Mouse (Mus musculus) retina, postnatal 1 day (tissue): ENCODE measurements at regions not wholly inside any gene's neighbourhood (a gene's known extent, or its start where the extent isn't known, plus 50 kb on each side); places are given as distances from the start of the nearest gene placed in this dataset.

Source experiments
- DNase-seq: peaks from one replicate; pipeline ENCODE4 v3.0.0-alpha.2; 2012

- no peak for DNase-seq
These were observed 59.9 kb upstream of the Cd93 start for GRCm38 (mm10) chr2:148503143-148503854.

GRCm38 (mm10) chr2:148502321-148502720 is 59.0 kb upstream of the Cd93 start:
- DNase-seq, result no peak

GRCm38 (mm10) chr2:148500235-148500936 is 57.0 kb upstream of the Cd93 start:
- DNase-seq, result no peak

GRCm38 (mm10) chr2:148497452-148498302 is 54.3 kb upstream of the Cd93 start:
- no peak for DNase-seq

- no peak for DNase-seq
These were observed 53.0 kb upstream of the Cd93 start for GRCm38 (mm10) chr2:148496151-148497040.

GRCm38 (mm10) chr2:148495485-148495884 is 52.1 kb upstream of the Cd93 start:
- no peak for DNase-seq

GRCm38 (mm10) chr2:148493281-148493680 is 49.9 kb upstream of the Cd93 start:
- DNase-seq, result no peak
